Comparison of ENCODE assay signal across 19 mouse cellular contexts in genomic region chr17:46077921-46078534, GRCm38 (mm10).
"Had no signal": no experiment of that assay in that cellular context is flagged by ENCODE, and none has a peak within 500 bp of the region (broad histone marks: within the 10 kb centered on the region; RNA-seq: fewer than 3 reads in every experiment).

No protein-coding gene starts in this region.

- DNase-seq: lung, adult 18-20 months; lung, embryonic 14.5 days; lung, postnatal 10 days; lung, postnatal 4 days; midbrain, embryonic 14.5 days; retina, postnatal 1 day; right cerebral cortex, adult 18-20 months; right cerebral cortex, postnatal 25 days; right cerebral cortex, postnatal 4 days; thymus, adult 2 months; thymus, postnatal 25 days; thymus, postnatal 4 days had no signal

- H3K27ac ChIP-seq: midbrain, embryonic 10.5 days; midbrain, embryonic 12.5 days; neural tube, embryonic 13.5 days; neural tube, embryonic 15.5 days; stomach, embryonic 15.5 days; stomach, postnatal 0 days had no signal

- H3K4me3 ChIP-seq: midbrain, embryonic 10.5 days; midbrain, embryonic 12.5 days; myocyte; neural tube, embryonic 13.5 days; neural tube, embryonic 15.5 days; stomach, embryonic 15.5 days had no signal
